Mouse (Mus musculus): ENCODE measurements around the gene Ctcfl. TPM values are rescaled to one million over a fixed set of nuclear protein-coding genes. Genes with fewer than 3 reads are reported as not detected.

The Ctcfl gene
- polyA plus RNA-seq, 1 experiment: not detected

GRCm38 (mm10) chr2:173049817-173050216 lies 69.5 kb downstream of the Ctcfl start:
- Histone ChIP-seq H3K9ac (ENCODE audit: low read depth, poor library complexity, severe bottlenecking) (no peak overlapping the region), H3K4me1 (ENCODE audit: control insufficient read depth, insufficient read depth, low read length) (peaks cover 4% of the 10 kb centered on the region), H3K27me3 (ENCODE audit: control insufficient read depth, insufficient read depth, low read length, poor library complexity, severe bottlenecking) (no peaks in the 10 kb centered on the region), H3K4me3 (ENCODE audit: low read depth, low read length) (no peak overlapping the region), H3K36me3 (ENCODE audit: control insufficient read depth, insufficient read depth, low read length, poor library complexity, severe bottlenecking) (no peaks in the 10 kb centered on the region), H3K9me3 (replicated peaks; ENCODE audit: control insufficient read depth, insufficient read depth, low read length, poor library complexity, severe bottlenecking) (no peaks in the 10 kb centered on the region), H3K27ac (ENCODE audit: insufficient read depth, low read length) (no peak overlapping the region)
- TF ChIP-seq POLR2A (IDR thresholded peaks at IDR 0.05; ENCODE audit: insufficient read depth, low read length) (no peak), EP300 (IDR thresholded peaks at IDR 0.05; ENCODE audit: insufficient read depth, low read depth, low read length) (no peak), CTCF (IDR thresholded peaks at IDR 0.05; ENCODE audit: low read depth, low read length) (no peak)

- Histone ChIP-seq H3K9ac (ENCODE audit: low read depth, poor library complexity, severe bottlenecking) (no peak overlapping the region), H3K27me3 (ENCODE audit: control insufficient read depth, insufficient read depth, low read length, poor library complexity, severe bottlenecking) (no peaks in the 10 kb centered on the region), H3K4me1 (ENCODE audit: control insufficient read depth, insufficient read depth, low read length) (peaks cover 4% of the 10 kb centered on the region), H3K9me3 (replicated peaks; ENCODE audit: control insufficient read depth, insufficient read depth, low read length, poor library complexity, severe bottlenecking) (no peaks in the 10 kb centered on the region), H3K4me3 (ENCODE audit: low read depth, low read length) (no peak overlapping the region), H3K27ac (ENCODE audit: insufficient read depth, low read length) (no peak overlapping the region), H3K36me3 (ENCODE audit: control insufficient read depth, insufficient read depth, low read length, poor library complexity, severe bottlenecking) (no peaks in the 10 kb centered on the region)
- TF ChIP-seq POLR2A (IDR thresholded peaks at IDR 0.05; ENCODE audit: insufficient read depth, low read length) (no peak), CTCF (IDR thresholded peaks at IDR 0.05; ENCODE audit: low read depth, low read length) (no peak), EP300 (IDR thresholded peaks at IDR 0.05; ENCODE audit: insufficient read depth, low read depth, low read length) (no peak)
These were observed 70.1 kb downstream of the Ctcfl start for GRCm38 (mm10) chr2:173049231-173049630.

- Histone ChIP-seq H3K9ac (ENCODE audit: low read depth, poor library complexity, severe bottlenecking) (no peak overlapping the region), H3K4me3 (ENCODE audit: low read depth, low read length) (no peak overlapping the region), H3K4me1 (ENCODE audit: control insufficient read depth, insufficient read depth, low read length) (peaks cover 4% of the 10 kb centered on the region), H3K27me3 (ENCODE audit: control insufficient read depth, insufficient read depth, low read length, poor library complexity, severe bottlenecking) (no peaks in the 10 kb centered on the region), H3K27ac (ENCODE audit: insufficient read depth, low read length) (no peak overlapping the region), H3K36me3 (ENCODE audit: control insufficient read depth, insufficient read depth, low read length, poor library complexity, severe bottlenecking) (no peaks in the 10 kb centered on the region), H3K9me3 (replicated peaks; ENCODE audit: control insufficient read depth, insufficient read depth, low read length, poor library complexity, severe bottlenecking) (no peaks in the 10 kb centered on the region)
- no peak for TF ChIP-seq POLR2A (IDR thresholded peaks at IDR 0.05; ENCODE audit: insufficient read depth, low read length)
These were observed 71.1 kb downstream of the Ctcfl start for GRCm38 (mm10) chr2:173048041-173048745.

GRCm38 (mm10) chr2:173047471-173047870 lies 71.9 kb downstream of the Ctcfl start:
- peaks cover 4% of the 10 kb centered on the region for H3K4me1 ChIP-seq (ENCODE audit: control insufficient read depth, insufficient read depth, low read length)
- TF ChIP-seq CTCF (IDR thresholded peaks at IDR 0.05; ENCODE audit: low read depth, low read length) (no peak), POLR2A (IDR thresholded peaks at IDR 0.05; ENCODE audit: insufficient read depth, low read length) (no peak), EP300 (IDR thresholded peaks at IDR 0.05; ENCODE audit: insufficient read depth, low read depth, low read length) (no peak)
- no peaks in the 10 kb centered on the region for H3K36me3 ChIP-seq (ENCODE audit: control insufficient read depth, insufficient read depth, low read length, poor library complexity, severe bottlenecking)
- H3K4me3 ChIP-seq (ENCODE audit: low read depth, low read length): no peak overlapping the region
- no peaks in the 10 kb centered on the region for H3K9me3 ChIP-seq (replicated peaks; ENCODE audit: control insufficient read depth, insufficient read depth, low read length, poor library complexity, severe bottlenecking)
- no peaks in the 10 kb centered on the region for H3K27me3 ChIP-seq (ENCODE audit: control insufficient read depth, insufficient read depth, low read length, poor library complexity, severe bottlenecking)
- no peak overlapping the region for H3K27ac ChIP-seq (ENCODE audit: insufficient read depth, low read length)
- no peak overlapping the region for H3K9ac ChIP-seq (ENCODE audit: low read depth, poor library complexity, severe bottlenecking)

GRCm38 (mm10) chr2:173046582-173047297 lies 72.6 kb downstream of the Ctcfl start:
- Histone ChIP-seq H3K4me1 (ENCODE audit: control insufficient read depth, insufficient read depth, low read length) (peaks cover 4% of the 10 kb centered on the region), H3K4me3 (ENCODE audit: low read depth, low read length) (no peak overlapping the region), H3K9me3 (replicated peaks; ENCODE audit: control insufficient read depth, insufficient read depth, low read length, poor library complexity, severe bottlenecking) (no peaks in the 10 kb centered on the region), H3K27me3 (ENCODE audit: control insufficient read depth, insufficient read depth, low read length, poor library complexity, severe bottlenecking) (no peaks in the 10 kb centered on the region), H3K27ac (ENCODE audit: insufficient read depth, low read length) (no peak overlapping the region), H3K36me3 (ENCODE audit: control insufficient read depth, insufficient read depth, low read length, poor library complexity, severe bottlenecking) (no peaks in the 10 kb centered on the region), H3K9ac (ENCODE audit: low read depth, poor library complexity, severe bottlenecking) (no peak overlapping the region)
- TF ChIP-seq POLR2A (IDR thresholded peaks at IDR 0.05; ENCODE audit: insufficient read depth, low read length): no peak
- no peak for TF ChIP-seq EP300 (IDR thresholded peaks at IDR 0.05; ENCODE audit: insufficient read depth, low read depth, low read length)
- TF ChIP-seq CTCF (IDR thresholded peaks at IDR 0.05; ENCODE audit: low read depth, low read length): no peak

Data from ES-Bruce4 (cell line).